Mouse (Mus musculus) forebrain, embryonic 11.5 days (tissue): Measurements from ENCODE around the gene Gm498. TPM values are rescaled to one million over a fixed set of nuclear protein-coding genes. Genes with fewer than 3 reads are reported as not detected.

ENCODE experiments used
- ATAC-seq: fragments of 200-750 bp; cut with Nextera tagmentation; replicated peaks from 2 replicates; pipeline ENCODE4 v1.8.0; 2017; ENCODE audit warnings: moderate TSS enrichment; ENCODE audit not compliant: low FRiP score
- DNase-seq: peaks from one replicate; pipeline ENCODE4 v3.0.0-alpha.2; 2017; ENCODE audit warnings: low spot score
- H3K27ac ChIP-seq: fragments of 300-500 bp; sonication (generic); 2 replicates; pipeline ENCODE4 v1.5.1; 2014; ENCODE audit warnings: low read depth, low read length
- H3K27me3 ChIP-seq: fragments of 300-500 bp; sonication (generic); 2 replicates; pipeline ENCODE4 v1.6.1; 2014; ENCODE audit warnings: mild to moderate bottlenecking, low read length, mixed read lengths; ENCODE audit not compliant: control insufficient read depth, insufficient read depth
- H3K36me3 ChIP-seq: fragments of 300-500 bp; sonication (generic); 2 replicates; pipeline ENCODE4 v1.6.1; 2014; ENCODE audit warnings: mild to moderate bottlenecking, low read length, moderate library complexity, mixed read lengths; ENCODE audit not compliant: control insufficient read depth, insufficient read depth
- H3K4me1 ChIP-seq: fragments of 300-500 bp; sonication (generic); replicated peaks from 2 replicates; pipeline ENCODE4 v1.6.1; 2014; ENCODE audit warnings: low read length, mixed read lengths; ENCODE audit not compliant: control insufficient read depth, insufficient read depth
- H3K4me2 ChIP-seq: fragments of 300-500 bp; sonication (generic); 2 replicates; pipeline ENCODE4 v1.6.1; 2014; ENCODE audit warnings: low read depth, mild to moderate bottlenecking, low read length, moderate library complexity, mixed read lengths; ENCODE audit not compliant: severe bottlenecking
- H3K4me3 ChIP-seq: fragments of 300-500 bp; sonication (generic); 2 replicates; pipeline ENCODE4 v1.5.1; 2014; ENCODE audit warnings: low read depth, low read length
- H3K9ac ChIP-seq: fragments of 300-500 bp; sonication (generic); 2 replicates; pipeline ENCODE4 v1.6.1; 2014; ENCODE audit warnings: low read length
- H3K9me3 ChIP-seq: fragments of 300-500 bp; sonication (generic); 2 replicates; pipeline ENCODE4 v1.6.1; 2016; ENCODE audit warnings: low read length, mixed read lengths; ENCODE audit not compliant: control insufficient read depth
- WGBS: fragments of 180-500 bp; shearing (Covaris S2); extraction: QIAGEN DNeasy Blood & Tissue Kit; methylation state at CpG from one replicate; pipeline ENCODE4 v1.1.7; 2014; 5-methylcytosine and 5-hydroxymethylcytosine counted together
- polyA plus RNA-seq: library from polyadenylated mRNA; unstranded; fragments of >200 nt; fragmentation: Nextera tagmentation; extraction: Ambion mirVana; gene quantifications from 2 replicates; pipeline ENCODE4 v1.2.1, GENCODE M21; 2014

The Gm498 gene
- polyA plus RNA-seq, 1 experiment from 2014 or later: not detected

- ATAC-seq: no peak
- no peaks in the 10 kb centered on the region for H3K36me3 ChIP-seq
- no peak overlapping the region for H3K27ac ChIP-seq
- H3K27me3 ChIP-seq: no peaks in the 10 kb centered on the region
- DNase-seq: no peak
- peaks cover 3% of the 10 kb centered on the region; the same call in 1 of the 2 replicates for H3K9me3 ChIP-seq
- H3K4me3 ChIP-seq: no peak overlapping the region
- no peaks in the 10 kb centered on the region for H3K4me1 ChIP-seq
- H3K4me2 ChIP-seq: no peak overlapping the region
- 88% methylated on average over 8 of the region's 8 CpGs for WGBS
- H3K9ac ChIP-seq: no peak overlapping the region
Observed at GRCm38 (mm10) chr7:143913611-143914010, 47.0 kb downstream of the Gm498 start.

GRCm38 (mm10) chr7:143919031-143919679 lies 52.5 kb downstream of the Gm498 start:
- H3K9me3 ChIP-seq: no peaks in the 10 kb centered on the region; the same call in 1 of the 2 replicates
- H3K4me1 ChIP-seq: no peaks in the 10 kb centered on the region
- H3K9ac ChIP-seq: no peak overlapping the region
- no peak overlapping the region for H3K4me2 ChIP-seq
- no peak for ATAC-seq
- DNase-seq: no peak
- H3K27me3 ChIP-seq: no peaks in the 10 kb centered on the region
- 88% methylated on average over 3 of the region's 3 CpGs for WGBS
- H3K27ac ChIP-seq: no peak overlapping the region
- H3K4me3 ChIP-seq: no peak overlapping the region
- no peaks in the 10 kb centered on the region for H3K36me3 ChIP-seq

- Histone ChIP-seq H3K27me3 (no peaks in the 10 kb centered on the region), H3K36me3 (no peaks in the 10 kb centered on the region), H3K27ac (no peak overlapping the region), H3K4me2 (no peak overlapping the region), H3K9ac (no peak overlapping the region), H3K4me3 (no peak overlapping the region), H3K9me3 (no peaks in the 10 kb centered on the region), H3K4me1 (no peaks in the 10 kb centered on the region)
- DNase-seq: no peak
- no peak for ATAC-seq
- 97% methylated on average over 1 of the region's 1 CpGs for WGBS
Observed at GRCm38 (mm10) chr7:143929899-143930298, 63.3 kb downstream of the Gm498 start.

- H3K4me1 ChIP-seq: no peaks in the 10 kb centered on the region
- H3K27ac ChIP-seq: no peak overlapping the region
- no peaks in the 10 kb centered on the region for H3K9me3 ChIP-seq
- H3K4me3 ChIP-seq: no peak overlapping the region
- no peak overlapping the region for H3K9ac ChIP-seq
- no peak overlapping the region for H3K4me2 ChIP-seq
- whole genome bisulfite sequencing: 35% methylated on average over 4 of the region's 4 CpGs
- DNase-seq (no peak), ATAC-seq (no peak)
- no peaks in the 10 kb centered on the region for H3K36me3 ChIP-seq
- no peaks in the 10 kb centered on the region for H3K27me3 ChIP-seq
Observed at GRCm38 (mm10) chr7:143938647-143939046, 72.0 kb downstream of the Gm498 start.

- Histone ChIP-seq H3K9me3 (no peaks in the 10 kb centered on the region), H3K9ac (no peak overlapping the region), H3K4me3 (no peak overlapping the region), H3K4me2 (no peak overlapping the region), H3K36me3 (no peaks in the 10 kb centered on the region), H3K27ac (no peak overlapping the region), H3K4me1 (no peaks in the 10 kb centered on the region), H3K27me3 (no peaks in the 10 kb centered on the region)
- ATAC-seq (no peak), DNase-seq (no peak)
- 76% methylated on average over 3 of the region's 3 CpGs for WGBS
Observed at GRCm38 (mm10) chr7:143939476-143939875, 72.8 kb downstream of the Gm498 start.

- H3K36me3 ChIP-seq: no peaks in the 10 kb centered on the region
- 71% methylated on average over 14 of the region's 14 CpGs for WGBS
- ATAC-seq (no peak), DNase-seq (no peak)
- no peaks in the 10 kb centered on the region for H3K4me1 ChIP-seq
- H3K4me3 ChIP-seq: no peak overlapping the region
- H3K4me2 ChIP-seq: no peak overlapping the region
- H3K9me3 ChIP-seq: no peaks in the 10 kb centered on the region; the same call in 1 of the 2 replicates
- no peaks in the 10 kb centered on the region for H3K27me3 ChIP-seq
- H3K9ac ChIP-seq: no peak overlapping the region
- H3K27ac ChIP-seq: no peak overlapping the region
Observed at GRCm38 (mm10) chr7:143942941-143943691, 76.5 kb downstream of the Gm498 start.

GRCm38 (mm10) chr7:143944421-143944980 lies 77.9 kb downstream of the Gm498 start:
- Histone ChIP-seq H3K4me2 (no peak overlapping the region), H3K4me1 (no peaks in the 10 kb centered on the region), H3K36me3 (no peaks in the 10 kb centered on the region), H3K27ac (no peak overlapping the region), H3K27me3 (no peaks in the 10 kb centered on the region), H3K9me3 (no peaks in the 10 kb centered on the region; the same call in 1 of the 2 replicates), H3K9ac (no peak overlapping the region), H3K4me3 (no peak overlapping the region)
- DNase-seq (no peak), ATAC-seq (no peak)
- WGBS: 79% methylated on average over 6 of the region's 6 CpGs
